ENCODE assay signal across 10 mouse cellular contexts in the genomic region with DNA sequence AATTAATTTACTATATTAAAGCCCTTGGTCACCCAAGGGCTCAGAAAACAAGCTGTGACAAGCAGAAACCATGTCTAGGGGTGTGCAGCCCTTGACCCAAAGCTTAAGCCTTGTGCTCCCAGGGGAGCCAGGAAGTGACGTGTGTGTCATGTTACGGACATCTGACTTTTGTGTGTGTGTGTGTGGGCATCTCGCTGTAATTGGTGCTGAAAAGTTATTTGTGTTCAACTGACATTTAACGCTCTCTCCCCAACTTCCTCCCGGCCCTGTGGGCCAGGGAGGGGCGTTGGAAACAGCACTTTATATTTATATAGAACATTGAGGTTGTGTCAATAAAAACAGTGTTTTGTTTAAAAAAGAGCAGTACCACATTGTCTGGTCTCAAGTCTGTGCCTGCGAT. TPM values are rescaled to one million over a fixed set of nuclear protein-coding genes. Genes with fewer than 3 reads are reported as not detected.
DNase-seq lines count a peak whose midpoint lies in the region; ATAC-seq lines count a peak whose summit lies in the region.
"Had no signal": no experiment of that assay in that cellular context is flagged by ENCODE, and none has a peak within 500 bp of the region (broad histone marks: within the 10 kb centered on the region; RNA-seq: fewer than 3 reads in every experiment).

No protein-coding gene starts in this region.

- H3K4me1 ChIP-seq in forebrain, embryonic 10.5 days, result peaks cover 32% of the 10 kb centered on the region
- H3K4me1 ChIP-seq in forebrain, embryonic 14.5 days (ENCODE audit: control insufficient read depth, insufficient read depth, low read length), result no peaks in the 10 kb centered on the region
- H3K4me1 ChIP-seq in lung, embryonic 15.5 days, result peaks cover 24% of the 10 kb centered on the region
- peaks cover 38% of the 10 kb centered on the region for H3K4me1 ChIP-seq in limb, embryonic 10.5 days

- H3K27me3 ChIP-seq in forebrain, embryonic 10.5 days (ENCODE audit: poor library complexity, severe bottlenecking), result peaks cover 59% of the 10 kb centered on the region
- H3K27me3 ChIP-seq in forebrain, embryonic 14.5 days (replicated peaks; ENCODE audit: control insufficient read depth, insufficient read depth, low read length), result peaks cover 17% of the 10 kb centered on the region
- peaks cover 16% of the 10 kb centered on the region for H3K27me3 ChIP-seq in lung, embryonic 15.5 days
- H3K27me3 ChIP-seq in limb, embryonic 10.5 days (ENCODE audit: low read depth, poor library complexity, severe bottlenecking), result peaks cover 50% of the 10 kb centered on the region

- no peak overlapping the region for H3K9ac ChIP-seq in forebrain, embryonic 14.5 days (ENCODE audit: low read length)
- H3K9ac ChIP-seq in lung, embryonic 15.5 days, result no peak overlapping the region

- no peak for DNase-seq in forebrain, embryonic 10.5 days (ENCODE audit: extremely low spot score, low spot score)
- DNase-seq in forebrain, embryonic 14.5 days (ENCODE audit: low spot score), result no peak
- DNase-seq in lung, postnatal 14 days, result no peak
- DNase-seq in limb, embryonic 10.5 days (ENCODE audit: low spot score), result no peak
- DNase-seq in spleen, adult 12 weeks (ENCODE audit: low spot score), result peak; percentile 37
- no peak for DNase-seq in layer of hippocampus, postnatal 10 days (ENCODE audit: low spot score in 2 of 2)
- no peak for DNase-seq in right cerebral cortex, adult 18-20 months

- H3K9me3 ChIP-seq in forebrain, embryonic 10.5 days, result no peaks in the 10 kb centered on the region
- H3K9me3 ChIP-seq in forebrain, embryonic 14.5 days (replicated peaks; ENCODE audit: control insufficient read depth, low read length), result no peaks in the 10 kb centered on the region
- H3K9me3 ChIP-seq in lung, embryonic 15.5 days, result no peaks in the 10 kb centered on the region
- no peaks in the 10 kb centered on the region for H3K9me3 ChIP-seq in limb, embryonic 10.5 days (replicated peaks)

- WGBS in forebrain, embryonic 10.5 days, result 84% methylated on average over 7 of the region's 7 CpGs
- WGBS in forebrain, embryonic 14.5 days, result 77% methylated on average over 7 of the region's 7 CpGs
- 42% methylated on average over 7 of the region's 7 CpGs for WGBS in lung, embryonic 15.5 days
- 63% methylated on average over 7 of the region's 7 CpGs for WGBS in limb, embryonic 10.5 days

- ATAC-seq in forebrain, embryonic 14.5 days, result no peak
- ATAC-seq in lung, embryonic 15.5 days (ENCODE audit: borderline replicate concordance, extremely low read depth, low FRiP score, low TSS enrichment), result no peak

- H3K4me3 ChIP-seq in forebrain, embryonic 10.5 days, result 0 out of 2 replicates have a peak overlapping the region, but pooled peaks have one; percentile 63
- no peak overlapping the region for H3K4me3 ChIP-seq in forebrain, embryonic 14.5 days (ENCODE audit: low read depth, low read length)
- peak overlapping the region; percentile 53; the same call in 1 of the 2 replicates for H3K4me3 ChIP-seq in lung, embryonic 15.5 days
- 0 out of 2 replicates have a peak overlapping the region, but pooled peaks have one; percentile 6 for H3K4me3 ChIP-seq in limb, embryonic 10.5 days

- H3K36me3 ChIP-seq in forebrain, embryonic 10.5 days (replicated peaks), result no peaks in the 10 kb centered on the region
- no peaks in the 10 kb centered on the region for H3K36me3 ChIP-seq in forebrain, embryonic 14.5 days (ENCODE audit: control insufficient read depth, insufficient read depth, low read length)
- H3K36me3 ChIP-seq in lung, embryonic 15.5 days, result no peaks in the 10 kb centered on the region
- H3K36me3 ChIP-seq in limb, embryonic 10.5 days, result no peaks in the 10 kb centered on the region

- H3K27ac ChIP-seq in forebrain, embryonic 10.5 days, result no peak overlapping the region
- H3K27ac ChIP-seq in forebrain, embryonic 14.5 days (ENCODE audit: low read depth, low read length), result no peak overlapping the region
- no peak overlapping the region for H3K27ac ChIP-seq in lung, embryonic 15.5 days
- H3K27ac ChIP-seq in limb, embryonic 10.5 days, result no peak overlapping the region

- no peak overlapping the region for H3K4me2 ChIP-seq in forebrain, embryonic 14.5 days (ENCODE audit: low read length)
- H3K4me2 ChIP-seq in lung, embryonic 15.5 days, result peak overlapping the region; percentile 97

RNA-seq across cellular contexts. Expression of a gene that starts 0.4 kb away (rescaled TPM):
- polyA plus RNA-seq in forebrain, embryonic 10.5 days (2016; fragmentation: Nextera tagmentation; extraction: Ambion mirVana), result not detected in 2 replicates
- not detected in 2 replicates for polyA plus RNA-seq in forebrain, embryonic 14.5 days (2014; fragmentation: Nextera tagmentation; extraction: Ambion mirVana)
- polyA plus RNA-seq in lung, embryonic 15.5 days (2015; fragmentation: Nextera tagmentation; extraction: Ambion mirVana), result not detected in 2 replicates
- 0.08 and 0.09 TPM in 2 replicates for polyA plus RNA-seq in limb, embryonic 10.5 days (2016; fragmentation: Nextera tagmentation; extraction: Ambion mirVana)
- total RNA-seq in layer of hippocampus, postnatal 10 days (2021), result not detected
- total RNA-seq: left cerebral cortex, adult 18-20 months had no signal
- polyA plus RNA-seq: gonadal fat pad, adult 2 months had no signal

RNA-seq across cellular contexts. Expression of a gene that starts 2.1 kb away (rescaled TPM):
- 3.6 and 4.1 TPM in 2 replicates for polyA plus RNA-seq in forebrain, embryonic 10.5 days (2016; fragmentation: Nextera tagmentation; extraction: Ambion mirVana)
- polyA plus RNA-seq in forebrain, embryonic 14.5 days (2014; fragmentation: Nextera tagmentation; extraction: Ambion mirVana), result 5.6 and 7.4 TPM in 2 replicates
- polyA plus RNA-seq in lung, embryonic 15.5 days (2015; fragmentation: Nextera tagmentation; extraction: Ambion mirVana), result 13.0 and 13.1 TPM in 2 replicates
- polyA plus RNA-seq in limb, embryonic 10.5 days (2016; fragmentation: Nextera tagmentation; extraction: Ambion mirVana), result 6.4 and 7.6 TPM in 2 replicates
- 1 to 10 TPM; 3.1 to 3.7 TPM for total RNA-seq in layer of hippocampus, postnatal 10 days (2021)

RNA-seq across cellular contexts. Expression of a gene that starts 25.0 kb away (rescaled TPM):
- 2.3 and 3.2 TPM in 2 replicates for polyA plus RNA-seq in forebrain, embryonic 10.5 days (2016; fragmentation: Nextera tagmentation; extraction: Ambion mirVana)
- 0.36 and 0.43 TPM in 2 replicates for polyA plus RNA-seq in forebrain, embryonic 14.5 days (2014; fragmentation: Nextera tagmentation; extraction: Ambion mirVana)
- polyA plus RNA-seq in lung, embryonic 15.5 days (2015; fragmentation: Nextera tagmentation; extraction: Ambion mirVana), result 0.18 and 0.41 TPM in 2 replicates
- 1.7 and 1.9 TPM in 2 replicates for polyA plus RNA-seq in limb, embryonic 10.5 days (2016; fragmentation: Nextera tagmentation; extraction: Ambion mirVana)
- under 1 TPM; 0.23 to 0.29 TPM for total RNA-seq in layer of hippocampus, postnatal 10 days (2021)
